Mouse (Mus musculus): ENCODE data around the gene Lrrc49. TPM values are rescaled to one million over a fixed set of nuclear protein-coding genes. Genes with fewer than 3 reads are reported as not detected.

The Lrrc49 gene
- polyA plus RNA-seq, 1 experiment from 2014 or later, result 10.4 TPM

GRCm38 (mm10) chr9:60653137-60653536 lies 34.8 kb downstream of the Lrrc49 start:
- 87% methylated on average over 1 of the region's 1 CpGs for WGBS
- H3K27ac ChIP-seq (replicated peaks in 1 of 2; ENCODE audit: control insufficient read depth in 1 of 2, insufficient read depth in 1 of 2, low read depth in 2 of 2, low read length in 2 of 2), result no peak overlapping the region
- H3K36me3 ChIP-seq (ENCODE audit: control insufficient read depth, insufficient read depth, low read length), result no peaks in the 10 kb centered on the region
- no peak overlapping the region for H3K9ac ChIP-seq (ENCODE audit: low read length)
- H3K4me1 ChIP-seq (ENCODE audit: control insufficient read depth in 2 of 2, insufficient read depth in 2 of 2, low read length in 2 of 2), result no peaks in the 10 kb centered on the region
- no peak for ATAC-seq (ENCODE audit: insufficient number of reproducible peaks, insufficient read depth, low FRiP score, low read depth)
- H3K4me2 ChIP-seq (ENCODE audit: low read length), result no peak overlapping the region
- H3K4me3 ChIP-seq (ENCODE audit: control insufficient read depth in 1 of 2, insufficient read depth in 1 of 2, low read depth in 1 of 2, low read length in 2 of 2), result no peak overlapping the region
- no peaks in the 10 kb centered on the region for H3K9me3 ChIP-seq (ENCODE audit: control insufficient read depth, low read length)
- no peaks in the 10 kb centered on the region for H3K27me3 ChIP-seq (ENCODE audit: control insufficient read depth, insufficient read depth, low read length)

- H3K4me3 ChIP-seq (ENCODE audit: control insufficient read depth in 1 of 2, insufficient read depth in 1 of 2, low read depth in 1 of 2, low read length in 2 of 2), result no peak overlapping the region
- no peaks in the 10 kb centered on the region for H3K27me3 ChIP-seq (ENCODE audit: control insufficient read depth, insufficient read depth, low read length)
- no peak overlapping the region for H3K27ac ChIP-seq (replicated peaks in 1 of 2; ENCODE audit: control insufficient read depth in 1 of 2, insufficient read depth in 1 of 2, low read depth in 2 of 2, low read length in 2 of 2)
- no peaks in the 10 kb centered on the region for H3K4me1 ChIP-seq (ENCODE audit: control insufficient read depth in 2 of 2, insufficient read depth in 2 of 2, low read length in 2 of 2)
- H3K9me3 ChIP-seq (ENCODE audit: control insufficient read depth, low read length), result no peaks in the 10 kb centered on the region
- no peak overlapping the region for H3K4me2 ChIP-seq (ENCODE audit: low read length)
- no peak overlapping the region for H3K9ac ChIP-seq (ENCODE audit: low read length)
- H3K36me3 ChIP-seq (ENCODE audit: control insufficient read depth, insufficient read depth, low read length), result no peaks in the 10 kb centered on the region
- 87% methylated on average over 6 of the region's 6 CpGs for WGBS
- no peak for ATAC-seq (ENCODE audit: insufficient number of reproducible peaks, insufficient read depth, low FRiP score, low read depth)
Observed at GRCm38 (mm10) chr9:60650277-60650676, 37.7 kb downstream of the Lrrc49 start.

GRCm38 (mm10) chr9:60648981-60649975 lies 38.7 kb downstream of the Lrrc49 start:
- Histone ChIP-seq H3K9ac (ENCODE audit: low read length) (no peak overlapping the region), H3K27ac (replicated peaks in 1 of 2; ENCODE audit: control insufficient read depth in 1 of 2, insufficient read depth in 1 of 2, low read depth in 2 of 2, low read length in 2 of 2) (no peak overlapping the region), H3K36me3 (ENCODE audit: control insufficient read depth, insufficient read depth, low read length) (no peaks in the 10 kb centered on the region), H3K4me2 (ENCODE audit: low read length) (no peak overlapping the region), H3K27me3 (ENCODE audit: control insufficient read depth, insufficient read depth, low read length) (no peaks in the 10 kb centered on the region), H3K9me3 (ENCODE audit: control insufficient read depth, low read length) (no peaks in the 10 kb centered on the region), H3K4me1 (ENCODE audit: control insufficient read depth in 2 of 2, insufficient read depth in 2 of 2, low read length in 2 of 2) (no peaks in the 10 kb centered on the region), H3K4me3 (ENCODE audit: control insufficient read depth in 1 of 2, insufficient read depth in 1 of 2, low read depth in 1 of 2, low read length in 2 of 2) (no peak overlapping the region)
- 55% methylated on average over 18 of the region's 18 CpGs for WGBS
- ATAC-seq (ENCODE audit: insufficient number of reproducible peaks, insufficient read depth, low FRiP score, low read depth), result no peak

- Histone ChIP-seq H3K9ac (ENCODE audit: low read length) (no peak overlapping the region), H3K9me3 (ENCODE audit: control insufficient read depth, low read length) (no peaks in the 10 kb centered on the region), H3K4me2 (ENCODE audit: low read length) (no peak overlapping the region), H3K27ac (replicated peaks in 1 of 2; ENCODE audit: control insufficient read depth in 1 of 2, insufficient read depth in 1 of 2, low read depth in 2 of 2, low read length in 2 of 2) (no peak overlapping the region), H3K27me3 (ENCODE audit: control insufficient read depth, insufficient read depth, low read length) (no peaks in the 10 kb centered on the region), H3K4me1 (ENCODE audit: control insufficient read depth in 2 of 2, insufficient read depth in 2 of 2, low read length in 2 of 2) (peaks cover 0 to 2% of the 10 kb centered on the region in 2 experiments; a peak in 1 of 4 replicates), H3K36me3 (ENCODE audit: control insufficient read depth, insufficient read depth, low read length) (no peaks in the 10 kb centered on the region), H3K4me3 (ENCODE audit: control insufficient read depth in 1 of 2, insufficient read depth in 1 of 2, low read depth in 1 of 2, low read length in 2 of 2) (no peak overlapping the region)
- WGBS, result 78% methylated on average over 2 of the region's 2 CpGs
- ATAC-seq (ENCODE audit: insufficient number of reproducible peaks, insufficient read depth, low FRiP score, low read depth), result no peak
Observed at GRCm38 (mm10) chr9:60633601-60634000, 54.4 kb downstream of the Lrrc49 start.

- ATAC-seq (ENCODE audit: insufficient number of reproducible peaks, insufficient read depth, low FRiP score, low read depth), result no peak
Observed at GRCm38 (mm10) chr9:60626311-60626791, 61.6 kb downstream of the Lrrc49 start.

GRCm38 (mm10) chr9:60625895-60626294 lies 62.1 kb downstream of the Lrrc49 start:
- H3K9me3 ChIP-seq (ENCODE audit: control insufficient read depth, low read length), result no peaks in the 10 kb centered on the region
- H3K36me3 ChIP-seq (ENCODE audit: control insufficient read depth, insufficient read depth, low read length), result no peaks in the 10 kb centered on the region
- ATAC-seq (ENCODE audit: insufficient number of reproducible peaks, insufficient read depth, low FRiP score, low read depth), result no peak
- H3K4me2 ChIP-seq (ENCODE audit: low read length), result no peak overlapping the region
- WGBS, result 73% methylated on average over 2 of the region's 2 CpGs
- no peak overlapping the region for H3K9ac ChIP-seq (ENCODE audit: low read length)
- H3K27ac ChIP-seq (replicated peaks in 1 of 2; ENCODE audit: control insufficient read depth in 1 of 2, insufficient read depth in 1 of 2, low read depth in 2 of 2, low read length in 2 of 2), result no peak overlapping the region
- H3K4me1 ChIP-seq (ENCODE audit: control insufficient read depth in 2 of 2, insufficient read depth in 2 of 2, low read length in 2 of 2), result peaks cover 16 to 18% of the 10 kb centered on the region in 2 experiments
- H3K4me3 ChIP-seq (ENCODE audit: control insufficient read depth in 1 of 2, insufficient read depth in 1 of 2, low read depth in 1 of 2, low read length in 2 of 2), result no peak overlapping the region
- no peaks in the 10 kb centered on the region for H3K27me3 ChIP-seq (ENCODE audit: control insufficient read depth, insufficient read depth, low read length)

More at GRCm38 (mm10) chr9:60626311-60626791, 61.6 kb downstream of the Lrrc49 start:
- Histone ChIP-seq H3K36me3 (ENCODE audit: control insufficient read depth, insufficient read depth, low read length) (no peaks in the 10 kb centered on the region), H3K9me3 (ENCODE audit: control insufficient read depth, low read length) (no peaks in the 10 kb centered on the region), H3K4me3 (ENCODE audit: control insufficient read depth in 1 of 2, insufficient read depth in 1 of 2, low read depth in 1 of 2, low read length in 2 of 2) (no peak overlapping the region), H3K9ac (ENCODE audit: low read length) (no peak overlapping the region), H3K4me1 (ENCODE audit: control insufficient read depth in 2 of 2, insufficient read depth in 2 of 2, low read length in 2 of 2) (peaks cover 17 to 18% of the 10 kb centered on the region in 2 experiments), H3K27ac (replicated peaks in 1 of 2; ENCODE audit: control insufficient read depth in 1 of 2, insufficient read depth in 1 of 2, low read depth in 2 of 2, low read length in 2 of 2) (no peak overlapping the region), H3K4me2 (ENCODE audit: low read length) (no peak overlapping the region), H3K27me3 (ENCODE audit: control insufficient read depth, insufficient read depth, low read length) (no peaks in the 10 kb centered on the region)
- 58% methylated on average over 7 of the region's 7 CpGs for WGBS

GRCm38 (mm10) chr9:60616946-60617345 lies 71.0 kb downstream of the Lrrc49 start:
- H3K4me2 ChIP-seq (ENCODE audit: low read length), result peak overlapping the region; percentile 44
- peak overlapping the region; percentile 44; the same call in 1 of the 2 replicates for H3K9ac ChIP-seq (ENCODE audit: low read length)

More at GRCm38 (mm10) chr9:60616946-60617345, 71.0 kb downstream of the Lrrc49 start:
- Histone ChIP-seq H3K4me3 (ENCODE audit: control insufficient read depth in 1 of 2, insufficient read depth in 1 of 2, low read depth in 1 of 2, low read length in 2 of 2) (no peak overlapping the region), H3K9me3 (ENCODE audit: control insufficient read depth, low read length) (no peaks in the 10 kb centered on the region), H3K36me3 (ENCODE audit: control insufficient read depth, insufficient read depth, low read length) (no peaks in the 10 kb centered on the region), H3K27me3 (ENCODE audit: control insufficient read depth, insufficient read depth, low read length) (no peaks in the 10 kb centered on the region), H3K27ac (replicated peaks in 1 of 2; ENCODE audit: control insufficient read depth in 1 of 2, insufficient read depth in 1 of 2, low read depth in 2 of 2, low read length in 2 of 2) (peak overlapping the region; percentile 79 to 80), H3K4me1 (ENCODE audit: control insufficient read depth in 2 of 2, insufficient read depth in 2 of 2, low read length in 2 of 2) (peaks cover 5 to 6% of the 10 kb centered on the region in 2 experiments; a peak in 2 of 4 replicates)
- 12% methylated on average over 9 of the region's 9 CpGs for WGBS
- ATAC-seq (ENCODE audit: insufficient number of reproducible peaks, insufficient read depth, low FRiP score, low read depth), result 0 out of 2 replicates have a peak, but pooled peaks have one; percentile 68
